Mouse (Mus musculus) embryonic fibroblast, embryonic 13.5 days (primary cell): ENCODE measurements around the gene Haus3. TPM values are rescaled to one million over a fixed set of nuclear protein-coding genes. Genes with fewer than 3 reads are reported as not detected.

Experiments
- H3K27ac ChIP-seq: 2 replicates; pipeline ENCODE4 v1.5.1; 2012; ENCODE audit warnings: low read length, control low read depth, inconsistent platforms; ENCODE audit not compliant: insufficient read depth
- H3K4me1 ChIP-seq: 2 replicates; pipeline ENCODE4 v1.6.1; 2011; ENCODE audit warnings: low read length; ENCODE audit not compliant: control insufficient read depth, insufficient read depth
- H3K4me3 ChIP-seq: 2 replicates; pipeline ENCODE4 v1.5.1; 2011; ENCODE audit warnings: mild to moderate bottlenecking, control low read depth, low read length; ENCODE audit not compliant: insufficient read depth
- CTCF ChIP-seq: IDR thresholded peaks from 2 replicates; pipeline ENCODE4 v1.5.1; 2011; ENCODE audit warnings: mild to moderate bottlenecking, control low read depth, low read length, moderate library complexity, borderline replicate concordance; ENCODE audit not compliant: insufficient read depth
- POLR2A ChIP-seq: IDR thresholded peaks from 2 replicates; pipeline ENCODE4 v1.6.1; 2011; ENCODE audit warnings: low read depth, mild to moderate bottlenecking, control low read depth, low read length, moderate library complexity
- polyA plus RNA-seq: library from polyadenylated mRNA; stranded (reverse); fragments of >200 nt; gene quantifications from 2 replicates; pipeline ENCODE4 v1.2.4, GENCODE M21; 2011; ENCODE audit warnings: low read depth; ENCODE audit not compliant: missing spikeins, insufficient read length

Gene Haus3
- polyA plus RNA-seq, 1 experiment: 31.2 TPM

GRCm38 (mm10) chr5:34177091-34177490, 7.8 kb upstream of the Haus3 start:
- H3K27ac ChIP-seq: no peak overlapping the region
- TF ChIP-seq CTCF (no peak), POLR2A (no peak)
- no peak overlapping the region for H3K4me3 ChIP-seq
- H3K4me1 ChIP-seq: no peaks in the 10 kb centered on the region

DNA sequence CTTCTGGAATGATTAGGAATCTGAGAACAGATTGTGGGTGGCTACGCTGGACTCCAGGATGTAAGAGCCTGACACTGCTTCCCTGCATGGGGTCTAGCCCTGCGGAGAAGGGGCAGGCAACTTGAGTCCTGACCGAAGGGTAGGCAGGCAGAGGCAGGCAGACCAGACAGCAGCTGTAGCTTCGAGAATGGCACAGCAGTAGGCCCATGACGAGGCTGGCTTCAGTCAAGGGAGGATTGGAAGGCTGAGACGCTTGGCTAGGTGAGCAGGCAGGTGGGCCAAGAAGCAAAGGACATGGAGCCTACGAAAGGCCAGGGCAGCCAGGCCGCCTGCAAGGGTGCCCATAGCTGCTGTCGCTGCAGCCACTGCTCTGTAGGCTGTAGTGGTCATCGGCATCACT, 7.4 kb upstream of the Haus3 start:
- H3K4me3 ChIP-seq: no peak overlapping the region
- TF ChIP-seq POLR2A (no peak), CTCF (no peak)
- H3K4me1 ChIP-seq: no peaks in the 10 kb centered on the region
- no peak overlapping the region for H3K27ac ChIP-seq

- TF ChIP-seq CTCF: no peak
- TF ChIP-seq POLR2A: no peak
Measured at GRCm38 (mm10) chr5:34175403-34175694, 6.0 kb upstream of the Haus3 start.

GRCm38 (mm10) chr5:34174550-34175402, 5.4 kb upstream of the Haus3 start:
- Histone ChIP-seq H3K27ac (no peak overlapping the region), H3K4me3 (no peak overlapping the region), H3K4me1 (no peaks in the 10 kb centered on the region)
- TF ChIP-seq POLR2A (no peak), CTCF (no peak)

More at GRCm38 (mm10) chr5:34175403-34175694, 6.0 kb upstream of the Haus3 start:
- Histone ChIP-seq H3K27ac (no peak overlapping the region), H3K4me3 (no peak overlapping the region), H3K4me1 (no peaks in the 10 kb centered on the region)

DNA sequence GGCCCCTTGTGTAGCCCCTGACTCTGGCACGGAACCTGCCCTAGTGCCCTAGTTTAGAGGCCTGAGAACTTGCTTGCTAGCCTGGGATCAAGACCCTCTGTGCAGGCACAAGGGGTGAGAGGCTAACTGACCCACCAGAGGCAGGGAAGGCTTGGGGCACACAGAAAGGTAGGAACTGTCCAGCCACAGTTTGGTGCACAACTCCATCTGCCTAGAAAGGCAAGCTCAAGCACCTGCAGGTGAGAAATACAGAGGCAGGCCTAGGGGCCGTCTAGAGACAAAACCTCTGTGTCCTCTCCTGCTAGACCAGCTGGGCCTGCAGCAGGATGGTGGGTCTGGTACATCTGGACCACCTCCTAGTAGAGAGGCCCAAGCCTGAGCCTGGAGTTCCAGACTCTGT, 4.7 kb upstream of the Haus3 start:
- no peak overlapping the region for H3K4me3 ChIP-seq
- no peak overlapping the region for H3K27ac ChIP-seq
- H3K4me1 ChIP-seq: no peaks in the 10 kb centered on the region
- TF ChIP-seq CTCF (no peak), POLR2A (no peak)

DNA sequence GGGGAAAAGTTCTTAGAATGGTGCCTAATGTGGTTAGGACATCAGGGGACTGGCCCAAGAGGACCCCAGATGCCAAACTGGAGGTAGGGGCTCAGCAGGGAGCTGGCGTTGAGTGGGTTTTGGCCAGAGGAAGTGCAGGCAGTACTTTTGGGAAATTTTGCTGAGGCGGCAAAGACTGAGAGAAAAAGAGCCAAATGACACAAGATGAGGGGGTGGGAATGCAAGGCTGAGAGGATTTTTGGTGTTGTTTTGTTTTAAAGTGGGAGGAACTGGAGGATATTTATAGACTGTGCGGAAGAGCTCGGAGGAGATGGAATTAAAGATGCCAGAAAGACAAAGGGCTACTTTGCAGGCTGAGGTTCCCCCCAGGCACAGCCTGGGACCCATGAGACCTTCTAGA, 1.4 kb upstream of the Haus3 start:
- Histone ChIP-seq H3K27ac (peak overlapping the region; percentile 62), H3K4me3 (no peak overlapping the region), H3K4me1 (no peaks in the 10 kb centered on the region)
- no peak for TF ChIP-seq CTCF
- no peak for TF ChIP-seq POLR2A

GRCm38 (mm10) chr5:34169954-34170353, 627 bp upstream of the Haus3 start:
- H3K4me3 ChIP-seq: peak overlapping the region; percentile 31
- no peaks in the 10 kb centered on the region for H3K4me1 ChIP-seq
- peak overlapping the region; percentile 81 for H3K27ac ChIP-seq
- no peak for TF ChIP-seq POLR2A
- no peak for TF ChIP-seq CTCF

DNA sequence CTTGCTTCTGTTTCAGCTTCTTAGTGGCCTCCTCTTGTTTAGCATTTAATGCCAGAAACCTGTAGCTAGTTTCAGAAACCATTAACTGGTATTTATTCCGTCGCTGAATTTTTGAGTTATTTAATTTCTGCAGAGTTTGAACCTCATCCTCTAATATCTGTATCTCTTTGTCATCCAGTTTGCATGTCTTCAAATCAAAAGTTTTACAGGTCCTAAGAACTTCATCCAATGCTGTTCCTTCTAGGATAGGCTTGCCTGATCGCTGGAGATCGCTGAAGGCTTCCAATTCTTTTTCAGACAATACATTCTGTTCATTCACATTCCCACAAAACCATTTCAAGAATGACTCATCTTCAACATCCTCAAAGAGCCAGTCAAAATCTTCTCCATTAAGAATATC, 1.5 kb downstream of the Haus3 start:
- no peak for TF ChIP-seq CTCF
- no peak for TF ChIP-seq POLR2A
- Histone ChIP-seq H3K27ac (no peak overlapping the region), H3K4me1 (no peaks in the 10 kb centered on the region), H3K4me3 (no peak overlapping the region; the same call in 1 of the 2 replicates)

DNA sequence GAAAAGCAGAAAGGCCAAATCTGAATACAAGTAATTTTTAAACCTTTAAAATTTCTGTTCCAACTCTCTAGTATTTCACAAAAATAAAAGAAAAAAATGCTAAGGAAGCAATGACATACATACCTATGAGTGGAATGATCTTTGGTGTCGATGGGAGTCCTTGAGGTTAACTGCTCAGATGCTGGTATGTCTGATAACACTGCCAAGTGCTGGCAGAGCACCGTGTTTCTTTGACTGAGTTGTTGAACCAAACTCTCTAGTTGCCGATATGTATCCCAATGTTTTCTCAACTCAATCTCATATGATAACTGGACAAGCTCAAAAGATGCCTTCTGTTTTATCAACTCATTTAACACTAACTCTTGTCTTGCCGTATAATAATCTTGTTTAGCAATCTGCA, 3.5 kb downstream of the Haus3 start:
- Histone ChIP-seq H3K4me1 (no peaks in the 10 kb centered on the region), H3K4me3 (no peak overlapping the region), H3K27ac (no peak overlapping the region)
- TF ChIP-seq CTCF (no peak), POLR2A (no peak)

- Histone ChIP-seq H3K4me1 (no peaks in the 10 kb centered on the region), H3K4me3 (no peak overlapping the region), H3K27ac (no peak overlapping the region)
- TF ChIP-seq POLR2A (no peak), CTCF (no peak)
Measured at GRCm38 (mm10) chr5:34148476-34148875, 20.9 kb downstream of the Haus3 start.

DNA sequence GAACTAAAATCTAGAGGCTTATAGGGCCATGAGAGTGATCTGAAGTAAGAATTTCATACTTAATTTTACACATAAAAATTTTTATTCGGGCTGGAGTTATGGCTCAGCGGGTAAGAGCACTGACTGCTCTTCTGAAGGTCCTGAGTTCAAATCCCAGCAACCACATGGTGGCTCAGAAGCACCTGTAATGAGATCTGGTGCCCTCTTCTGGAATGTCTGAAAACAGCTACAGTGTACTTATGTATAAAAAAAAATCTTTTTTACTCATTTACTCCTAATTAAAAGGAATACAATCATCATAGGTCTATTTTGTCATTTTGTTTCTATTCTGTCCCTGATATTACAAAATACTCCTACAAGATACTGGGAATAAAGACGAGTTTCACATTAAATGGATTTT, 21.8 kb downstream of the Haus3 start:
- Histone ChIP-seq H3K27ac (no peak overlapping the region), H3K4me1 (no peaks in the 10 kb centered on the region), H3K4me3 (no peak overlapping the region)
- TF ChIP-seq POLR2A (no peak), CTCF (no peak)
